Mouse (Mus musculus): Measurements from ENCODE around the gene Skp1a.

- TF ChIP-seq CTCF (IDR thresholded peaks at IDR 0.05) (no peak), EP300 (IDR thresholded peaks at IDR 0.05; ENCODE audit: insufficient read depth, low read depth, low read length) (no peak), POLR2A (IDR thresholded peaks at IDR 0.05; ENCODE audit: insufficient read depth, low read depth, low read length) (no peak)
Measured at GRCm38 (mm10) chr11:52267271-52267670, 35.5 kb downstream of the Skp1a start.

All from heart, adult 2 months (tissue).